Mouse (Mus musculus): ENCODE measurements around the gene Taar4. TPM values are rescaled to one million over a fixed set of nuclear protein-coding genes. Genes with fewer than 3 reads are reported as not detected.

Taar4 gene
- not detected in 2 replicates for polyA plus RNA-seq (2012; rRNA removed)

DNA sequence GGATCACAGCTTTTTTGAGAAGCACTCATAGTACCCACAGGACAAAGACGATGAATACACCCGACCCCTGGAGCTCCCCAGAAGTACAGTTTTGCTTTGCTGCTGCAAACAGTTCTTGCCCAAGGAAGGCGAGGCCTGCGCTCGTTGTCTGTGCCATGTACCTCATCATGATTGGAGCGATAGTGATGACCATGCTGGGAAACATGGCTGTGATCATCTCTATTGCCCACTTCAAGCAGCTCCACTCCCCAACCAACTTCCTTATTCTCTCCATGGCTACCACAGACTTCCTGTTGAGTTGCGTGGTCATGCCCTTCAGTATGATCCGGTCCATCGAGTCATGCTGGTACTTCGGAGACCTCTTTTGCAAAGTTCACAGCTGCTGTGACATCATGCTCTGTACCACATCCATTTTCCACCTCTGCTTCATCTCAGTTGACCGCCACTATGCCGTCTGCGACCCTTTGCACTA lies at the start of gene Taar4:
Taar4 (plus strand) TSS at position 51 of the 472 bp plus-strand sequence.
- TF ChIP-seq POLR2A (IDR thresholded peaks at IDR 0.05; ENCODE audit: low read depth, low read length): no peak
- no peak for TF ChIP-seq CTCF (IDR thresholded peaks at IDR 0.05; ENCODE audit: extremely low read depth, insufficient read length, insufficient replicate concordance, low read depth, low read length)
- WGBS: 92% methylated on average over 13 of the region's 13 CpGs
- Histone ChIP-seq H3K27ac (ENCODE audit: insufficient read depth, low read depth, low read length) (no peak within 1 kb of the TSS), H3K27me3 (ENCODE audit: control insufficient read depth, insufficient read depth, low read length) (no peaks in the 10 kb centered on the region), H3K4me3 (ENCODE audit: low read depth, low read length) (no peak within 1 kb of the TSS), H3K36me3 (ENCODE audit: control insufficient read depth, insufficient read depth, low read length) (no peaks in the 10 kb centered on the region), H3K4me1 (ENCODE audit: control insufficient read depth, insufficient read depth, insufficient read length, low read length) (peaks cover 2% of the 10 kb centered on the region; the same call in 1 of the 2 replicates)

DNA sequence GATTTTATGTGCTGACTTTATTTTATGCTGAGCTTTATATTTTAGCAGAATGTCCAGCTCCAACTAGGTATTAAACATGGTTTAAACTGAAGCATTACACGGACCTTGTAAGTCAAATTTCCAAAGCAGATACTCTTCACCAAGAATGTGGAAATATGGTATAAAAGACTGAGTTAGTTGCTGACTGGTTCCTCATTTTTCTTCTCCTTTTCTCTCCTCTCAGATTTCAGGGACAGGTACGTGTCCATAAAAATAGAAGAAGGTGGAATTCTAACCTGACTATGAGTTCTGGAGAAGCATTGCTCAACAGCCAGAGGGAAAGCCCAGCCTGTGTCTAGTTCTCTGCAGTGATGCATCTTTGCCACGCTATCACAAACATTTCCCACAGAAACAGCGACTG lies 40.2 kb upstream of the Taar4 start, which contains the start of gene Taar1:
Taar1 (plus strand) TSS at position 301 of the 400 bp plus-strand sequence.
- Histone ChIP-seq H3K4me3 (ENCODE audit: low read depth, low read length) (no peak within 1 kb of the TSS), H3K36me3 (ENCODE audit: control insufficient read depth, insufficient read depth, low read length) (no peaks in the 10 kb centered on the region), H3K4me1 (ENCODE audit: control insufficient read depth, insufficient read depth, insufficient read length, low read length) (no peaks in the 10 kb centered on the region), H3K27ac (ENCODE audit: insufficient read depth, low read depth, low read length) (no peak within 1 kb of the TSS), H3K27me3 (ENCODE audit: control insufficient read depth, insufficient read depth, low read length) (no peaks in the 10 kb centered on the region)
- WGBS: 84% methylated on average over 4 of the region's 4 CpGs
- TF ChIP-seq CTCF (IDR thresholded peaks at IDR 0.05; ENCODE audit: extremely low read depth, insufficient read length, insufficient replicate concordance, low read depth, low read length): no peak
- TF ChIP-seq POLR2A (IDR thresholded peaks at IDR 0.05; ENCODE audit: low read depth, low read length): no peak

DNA sequence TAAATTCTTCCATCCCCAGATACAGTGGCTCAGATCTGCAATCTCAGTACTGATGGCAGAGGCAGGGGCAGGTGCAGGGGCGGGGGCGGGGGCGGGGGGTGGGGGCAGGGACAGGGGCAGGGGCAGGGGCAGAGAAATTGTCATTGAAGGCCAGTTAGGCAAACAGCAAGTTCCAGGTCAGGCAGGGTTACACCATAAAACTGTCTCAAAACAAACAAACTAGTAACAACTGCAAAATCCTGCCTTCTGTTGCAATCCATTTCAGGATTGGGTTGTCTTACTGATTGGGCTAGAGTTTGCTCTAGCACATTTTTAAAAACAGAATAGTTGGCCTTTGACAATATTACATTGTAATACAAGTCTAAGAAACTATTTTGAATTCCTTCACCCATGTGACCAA lies 37.8 kb upstream of the Taar4 start:
- TF ChIP-seq POLR2A (IDR thresholded peaks at IDR 0.05; ENCODE audit: low read depth, low read length) (no peak), CTCF (IDR thresholded peaks at IDR 0.05; ENCODE audit: extremely low read depth, insufficient read length, insufficient replicate concordance, low read depth, low read length) (no peak)
- Histone ChIP-seq H3K27ac (ENCODE audit: insufficient read depth, low read depth, low read length) (no peak overlapping the region), H3K27me3 (ENCODE audit: control insufficient read depth, insufficient read depth, low read length) (no peaks in the 10 kb centered on the region; the same call in 1 of the 2 replicates), H3K36me3 (ENCODE audit: control insufficient read depth, insufficient read depth, low read length) (no peaks in the 10 kb centered on the region), H3K4me1 (ENCODE audit: control insufficient read depth, insufficient read depth, insufficient read length, low read length) (no peaks in the 10 kb centered on the region), H3K4me3 (ENCODE audit: low read depth, low read length) (no peak overlapping the region)
- 66% methylated on average over 3 of the region's 3 CpGs for WGBS

DNA sequence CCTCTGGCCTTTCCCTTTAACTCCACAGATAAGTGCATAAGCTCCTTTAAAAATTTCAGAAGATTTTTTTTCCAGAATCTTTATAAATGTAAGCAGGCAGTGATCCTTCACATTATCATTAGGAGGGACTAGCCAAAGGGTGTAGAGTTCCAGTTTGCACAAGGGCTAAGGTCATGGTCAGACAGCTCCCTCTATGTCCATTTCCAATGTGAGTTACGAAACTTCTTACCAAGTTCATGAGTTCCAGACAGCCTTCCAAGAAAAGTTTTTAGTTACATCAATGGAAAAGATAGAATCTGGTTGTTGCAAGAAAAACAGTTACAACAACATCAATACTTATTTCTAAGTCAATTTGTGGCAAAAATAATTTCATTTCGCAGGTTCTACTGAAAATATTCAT lies 36.4 kb upstream of the Taar4 start:
- H3K4me1 ChIP-seq (ENCODE audit: control insufficient read depth, insufficient read depth, insufficient read length, low read length): no peaks in the 10 kb centered on the region
- TF ChIP-seq CTCF (IDR thresholded peaks at IDR 0.05; ENCODE audit: extremely low read depth, insufficient read length, insufficient replicate concordance, low read depth, low read length): no peak
- TF ChIP-seq POLR2A (IDR thresholded peaks at IDR 0.05; ENCODE audit: low read depth, low read length): no peak
- H3K36me3 ChIP-seq (ENCODE audit: control insufficient read depth, insufficient read depth, low read length): no peaks in the 10 kb centered on the region
- no peaks in the 10 kb centered on the region; the same call in 1 of the 2 replicates for H3K27me3 ChIP-seq (ENCODE audit: control insufficient read depth, insufficient read depth, low read length)
- H3K4me3 ChIP-seq (ENCODE audit: low read depth, low read length): no peak overlapping the region
- WGBS: 86% methylated on average over 2 of the region's 2 CpGs
- H3K27ac ChIP-seq (ENCODE audit: insufficient read depth, low read depth, low read length): no peak overlapping the region

DNA sequence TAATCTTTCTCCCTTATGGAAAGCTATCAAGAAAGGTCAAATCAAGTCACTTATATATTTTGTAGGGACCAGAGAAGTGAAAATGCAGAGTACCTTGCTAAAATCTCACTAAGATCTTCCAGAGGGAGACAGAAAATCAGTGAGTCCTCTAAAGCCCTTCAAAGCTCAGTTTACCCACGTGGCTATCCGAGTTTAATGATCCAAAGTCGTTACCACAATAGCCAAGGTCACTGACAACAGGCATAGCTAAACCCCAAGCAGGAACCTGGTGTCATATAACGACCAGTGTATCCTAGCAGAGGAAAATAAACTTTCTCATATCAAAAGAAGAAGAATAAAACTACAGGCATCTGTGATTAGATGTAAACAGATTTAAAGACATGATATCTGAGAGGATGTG lies 22.7 kb upstream of the Taar4 start:
- WGBS: 29% methylated on average over 4 of the region's 4 CpGs
- TF ChIP-seq POLR2A (IDR thresholded peaks at IDR 0.05; ENCODE audit: low read depth, low read length) (no peak), CTCF (IDR thresholded peaks at IDR 0.05; ENCODE audit: extremely low read depth, insufficient read length, insufficient replicate concordance, low read depth, low read length) (no peak)

DNA sequence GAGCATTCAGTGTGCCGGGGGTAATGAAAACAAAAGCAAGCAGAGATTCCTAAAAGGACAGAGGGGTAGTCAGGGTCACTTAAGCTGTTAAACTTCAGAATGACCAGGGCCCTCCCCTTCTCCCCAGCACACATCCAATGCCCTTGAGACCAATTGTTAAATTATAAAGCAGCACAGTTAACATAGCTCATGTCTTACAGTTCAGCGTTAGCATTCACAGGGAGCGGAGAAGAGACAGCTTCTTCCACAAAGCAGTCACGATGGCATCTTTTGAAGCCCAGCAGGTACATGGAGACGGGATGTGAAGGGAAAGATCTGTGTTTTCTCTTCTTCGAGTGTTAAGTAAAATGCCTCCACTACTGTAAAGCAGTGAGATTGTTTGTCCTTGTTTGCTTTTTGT lies 22.0 kb upstream of the Taar4 start, which contains the start of gene Taar2:
Taar2 (plus strand) TSS at position 261 of the 400 bp plus-strand sequence.
- no peak for TF ChIP-seq POLR2A (IDR thresholded peaks at IDR 0.05; ENCODE audit: low read depth, low read length)
- TF ChIP-seq CTCF (IDR thresholded peaks at IDR 0.05; ENCODE audit: extremely low read depth, insufficient read length, insufficient replicate concordance, low read depth, low read length): no peak
- Histone ChIP-seq H3K4me1 (ENCODE audit: control insufficient read depth, insufficient read depth, insufficient read length, low read length) (no peaks in the 10 kb centered on the region), H3K27ac (ENCODE audit: insufficient read depth, low read depth, low read length) (no peak within 1 kb of the TSS), H3K27me3 (ENCODE audit: control insufficient read depth, insufficient read depth, low read length) (no peaks in the 10 kb centered on the region), H3K4me3 (ENCODE audit: low read depth, low read length) (no peak within 1 kb of the TSS), H3K36me3 (ENCODE audit: control insufficient read depth, insufficient read depth, low read length) (no peaks in the 10 kb centered on the region)
- WGBS: 61% methylated on average over 6 of the region's 6 CpGs

More for the DNA sequence above, 22.7 kb upstream of the Taar4 start:
- Histone ChIP-seq H3K36me3 (ENCODE audit: control insufficient read depth, insufficient read depth, low read length) (no peaks in the 10 kb centered on the region), H3K4me3 (ENCODE audit: low read depth, low read length) (no peak overlapping the region), H3K27ac (ENCODE audit: insufficient read depth, low read depth, low read length) (no peak overlapping the region), H3K4me1 (ENCODE audit: control insufficient read depth, insufficient read depth, insufficient read length, low read length) (no peaks in the 10 kb centered on the region), H3K27me3 (ENCODE audit: control insufficient read depth, insufficient read depth, low read length) (no peaks in the 10 kb centered on the region)

DNA sequence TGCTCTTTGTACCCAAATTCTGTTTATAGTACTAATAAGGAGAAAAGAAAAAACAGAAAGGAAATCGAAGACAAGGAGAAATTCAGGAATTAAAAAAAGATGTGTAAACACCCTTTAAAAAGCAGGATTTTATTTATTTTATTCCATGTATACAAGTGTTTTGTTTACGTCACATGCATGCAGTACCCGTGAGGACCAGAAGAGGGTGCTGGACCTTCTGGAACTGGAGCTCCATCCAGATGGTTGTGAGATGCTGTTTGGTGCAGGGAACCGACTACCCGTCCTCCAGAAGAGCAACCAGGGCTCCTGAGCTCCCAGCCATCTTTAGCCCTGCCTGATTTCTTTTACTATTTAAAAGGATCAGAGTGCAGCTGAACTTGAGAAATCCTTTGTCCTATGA lies 17.8 kb upstream of the Taar4 start:
- Histone ChIP-seq H3K4me3 (ENCODE audit: low read depth, low read length) (no peak overlapping the region), H3K4me1 (ENCODE audit: control insufficient read depth, insufficient read depth, insufficient read length, low read length) (no peaks in the 10 kb centered on the region), H3K27ac (ENCODE audit: insufficient read depth, low read depth, low read length) (no peak overlapping the region), H3K36me3 (ENCODE audit: control insufficient read depth, insufficient read depth, low read length) (no peaks in the 10 kb centered on the region), H3K27me3 (ENCODE audit: control insufficient read depth, insufficient read depth, low read length) (no peaks in the 10 kb centered on the region)
- whole genome bisulfite sequencing: 74% methylated on average over 5 of the region's 5 CpGs
- TF ChIP-seq CTCF (IDR thresholded peaks at IDR 0.05; ENCODE audit: extremely low read depth, insufficient read length, insufficient replicate concordance, low read depth, low read length) (peak; percentile 47; the same call in 1 of the 2 replicates), POLR2A (IDR thresholded peaks at IDR 0.05; ENCODE audit: low read depth, low read length) (no peak)
